Mouse (Mus musculus) urinary bladder, postnatal 14 days (tissue): ENCODE data around the gene Stam.
"Not testable (repeated sequence)": the region's sequence is repeated elsewhere in the genome, so short reads cannot be mapped to it uniquely, and the experiment has no call there.

ENCODE experiments used
- DNase-seq: peaks from one replicate; pipeline ENCODE4 v3.0.0; 2021; ENCODE audit warnings: low spot score

Stam gene

GRCm38 (mm10) chr2:14073362-14074220 is at the start of gene Stam:
Gene Stam (plus strand): TSS chr2:14074098.
- peak; percentile 89 for DNase-seq

GRCm38 (mm10) chr2:14041249-14041648 is 32.6 kb upstream of the Stam start:
- no peak for DNase-seq

DNA sequence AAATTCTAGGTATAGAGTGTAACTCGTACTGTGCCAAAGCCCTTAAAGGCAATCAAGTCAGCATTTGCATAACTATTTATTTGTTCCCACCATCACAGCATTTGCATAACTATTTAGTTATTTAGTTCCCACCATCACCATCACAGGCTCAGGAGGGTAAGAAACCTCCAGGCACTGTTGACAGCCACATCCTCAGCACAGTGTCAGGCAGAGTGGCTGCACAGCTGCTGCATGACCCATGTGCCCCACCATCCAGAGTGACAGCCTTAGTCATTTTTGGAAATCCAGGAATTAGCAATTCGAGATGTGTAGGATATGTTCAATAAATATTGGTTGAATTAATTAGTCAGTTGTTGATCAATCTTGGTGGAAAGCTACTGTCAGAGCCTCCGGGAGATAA is 30.9 kb upstream of the Stam start:
- DNase-seq: no peak

GRCm38 (mm10) chr2:14043577-14044170 is 30.2 kb upstream of the Stam start:
- no peak for DNase-seq

- peak; percentile 60 for DNase-seq
These were observed 25.5 kb upstream of the Stam start for GRCm38 (mm10) chr2:14048381-14048780.

- DNase-seq: no peak
These were observed 25.1 kb upstream of the Stam start for GRCm38 (mm10) chr2:14048808-14049207.

GRCm38 (mm10) chr2:14053618-14054017 is 20.3 kb upstream of the Stam start:
- no peak for DNase-seq

- no peak for DNase-seq
These were observed 19.7 kb upstream of the Stam start for GRCm38 (mm10) chr2:14054163-14054562.

DNA sequence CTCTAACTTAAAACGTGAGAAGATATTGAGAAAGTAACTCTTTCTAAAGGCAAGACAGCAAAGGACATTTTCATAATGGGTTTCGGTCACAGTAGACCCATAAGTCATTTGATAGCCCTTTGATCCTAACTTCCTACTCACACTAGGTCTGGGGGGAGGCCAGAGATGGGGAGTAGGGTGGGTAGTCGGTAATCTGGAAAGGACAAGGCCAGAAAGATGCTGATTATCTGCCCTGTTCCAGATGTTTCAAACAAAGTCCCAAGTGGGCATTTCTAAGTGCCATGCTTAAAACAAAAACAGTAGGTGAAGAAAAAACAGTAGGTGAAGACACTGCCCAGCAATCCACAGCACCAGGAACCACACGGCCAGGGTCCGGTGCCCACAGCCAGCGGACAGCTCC is 19.2 kb upstream of the Stam start:
- no peak for DNase-seq

DNA sequence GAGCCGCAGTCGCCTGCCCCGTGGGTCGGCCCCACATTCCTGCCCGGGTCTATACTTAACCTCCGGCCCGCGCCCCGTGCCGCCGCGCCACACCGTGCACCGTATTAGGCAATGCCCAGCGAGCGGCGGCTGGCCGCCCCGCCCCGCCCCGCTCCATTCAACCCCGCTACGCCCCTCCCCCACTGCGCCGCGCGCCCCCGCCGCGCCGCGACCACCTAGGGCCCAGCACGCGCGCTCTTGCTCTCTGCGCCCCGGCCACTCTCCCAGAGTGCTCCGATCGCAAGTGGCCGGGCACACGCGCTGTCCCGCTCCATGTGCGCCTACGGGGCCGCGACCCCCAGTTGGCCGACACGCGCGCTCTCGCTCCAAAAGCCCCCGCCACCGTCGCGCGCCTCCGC is 18.7 kb upstream of the Stam start:
- DNase-seq: peak; percentile 65

GRCm38 (mm10) chr2:14055566-14056331 is 18.1 kb upstream of the Stam start, which contains the start of gene Hacd1:
Gene Hacd1 (minus strand): TSS chr2:14056135.
- DNase-seq: peak; percentile 66

DNA sequence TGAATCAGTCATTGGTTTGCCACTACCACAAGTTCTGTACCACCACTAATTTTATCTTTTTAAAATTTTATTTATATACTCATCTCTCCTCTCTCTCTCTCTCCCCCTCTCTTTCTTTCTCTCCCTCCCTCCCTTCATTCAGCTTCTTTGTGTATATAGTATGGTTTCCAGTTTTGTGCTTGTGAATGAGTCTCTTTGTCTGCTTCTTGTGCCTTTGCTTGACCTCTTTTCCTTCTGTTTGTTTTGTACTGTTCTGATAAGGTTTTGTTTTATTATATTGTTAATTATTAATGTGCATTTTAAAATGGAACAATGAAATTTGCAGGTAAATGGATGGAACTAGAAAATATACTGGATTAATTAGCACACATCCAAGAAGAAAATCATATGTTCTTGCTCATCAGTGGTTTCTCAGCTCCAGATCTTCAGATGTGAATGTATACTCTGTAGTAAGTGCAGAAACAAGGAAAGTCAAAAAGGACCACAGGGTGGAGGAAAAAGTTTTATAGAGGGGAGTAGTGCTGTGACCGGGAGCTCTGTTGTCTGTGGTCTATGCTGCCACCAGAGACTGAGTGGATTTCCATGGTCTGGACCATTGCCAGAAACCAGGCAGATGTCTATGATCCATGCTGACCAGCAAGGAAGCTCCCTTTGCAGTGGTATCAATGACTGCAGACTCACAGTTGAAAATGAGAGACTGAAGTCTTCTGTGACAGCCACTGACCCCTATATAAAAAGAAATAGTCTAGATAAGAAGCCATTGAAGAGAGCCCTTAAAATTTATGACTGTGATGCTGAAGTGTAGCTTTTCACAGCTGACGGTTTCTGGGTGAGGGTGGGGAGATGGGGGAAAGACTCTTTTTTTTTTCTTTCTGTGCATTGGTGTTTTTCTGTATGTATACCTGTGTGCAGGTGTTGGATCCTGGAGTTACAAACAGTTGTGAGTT is 7.9 kb upstream of the Stam start:
- no peak for DNase-seq

DNA sequence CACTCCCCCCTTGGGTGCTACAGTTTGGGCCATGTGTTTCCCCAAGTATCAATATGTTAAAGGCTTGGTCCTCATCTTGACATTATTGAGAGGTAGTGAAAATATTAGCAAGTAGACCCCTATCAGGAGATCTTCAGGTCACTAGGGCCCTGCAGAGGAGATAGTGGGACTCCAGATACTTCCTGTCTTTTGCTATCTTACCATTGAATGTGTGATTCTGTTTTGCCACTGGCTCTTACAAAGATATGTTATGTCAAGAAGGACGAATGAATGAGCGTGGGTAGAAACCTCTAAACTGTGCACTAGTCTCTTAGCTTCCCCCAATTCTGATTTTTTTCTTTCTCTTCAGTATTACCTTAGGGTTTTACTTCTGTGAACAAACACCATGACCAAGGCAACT is 4.9 kb upstream of the Stam start:
- DNase-seq: no peak

DNA sequence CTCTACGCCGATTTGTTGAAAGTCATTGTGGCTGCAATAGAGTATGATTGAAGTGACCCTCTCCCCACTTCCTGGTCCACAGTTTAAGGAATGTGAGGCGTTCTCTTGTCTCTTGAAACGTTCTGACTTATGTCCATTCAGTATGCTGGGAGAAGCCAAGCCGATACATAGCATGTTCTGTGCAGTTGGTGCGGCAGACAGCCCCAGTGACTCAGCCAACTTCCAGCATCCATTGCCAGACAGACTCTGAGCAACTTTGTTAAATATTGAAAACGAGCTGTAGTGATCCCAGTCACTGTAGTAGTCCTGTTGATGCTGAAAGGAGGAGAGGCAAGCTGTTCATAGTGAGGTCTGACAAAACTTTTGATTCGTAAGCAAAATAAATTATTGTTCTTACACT is 3.4 kb upstream of the Stam start:
- DNase-seq: no peak

DNA sequence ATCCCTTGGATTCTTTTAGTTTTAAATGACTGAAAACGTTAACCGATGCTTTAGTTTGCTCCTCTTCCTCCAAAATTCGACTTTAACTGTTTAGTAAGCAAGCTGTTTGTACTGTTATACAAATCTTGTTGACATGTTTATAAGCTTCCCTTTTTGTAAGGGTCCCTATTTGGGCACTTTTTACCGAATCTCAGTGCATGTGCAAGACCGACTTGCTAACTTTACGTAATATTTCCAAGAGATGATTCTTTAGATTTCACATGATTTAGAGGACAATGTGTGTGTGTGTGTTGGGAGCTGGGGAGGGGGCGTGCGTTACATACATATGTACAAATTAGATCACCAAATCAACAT is 913 bp upstream of the Stam start:
- DNase-seq: no peak

DNA sequence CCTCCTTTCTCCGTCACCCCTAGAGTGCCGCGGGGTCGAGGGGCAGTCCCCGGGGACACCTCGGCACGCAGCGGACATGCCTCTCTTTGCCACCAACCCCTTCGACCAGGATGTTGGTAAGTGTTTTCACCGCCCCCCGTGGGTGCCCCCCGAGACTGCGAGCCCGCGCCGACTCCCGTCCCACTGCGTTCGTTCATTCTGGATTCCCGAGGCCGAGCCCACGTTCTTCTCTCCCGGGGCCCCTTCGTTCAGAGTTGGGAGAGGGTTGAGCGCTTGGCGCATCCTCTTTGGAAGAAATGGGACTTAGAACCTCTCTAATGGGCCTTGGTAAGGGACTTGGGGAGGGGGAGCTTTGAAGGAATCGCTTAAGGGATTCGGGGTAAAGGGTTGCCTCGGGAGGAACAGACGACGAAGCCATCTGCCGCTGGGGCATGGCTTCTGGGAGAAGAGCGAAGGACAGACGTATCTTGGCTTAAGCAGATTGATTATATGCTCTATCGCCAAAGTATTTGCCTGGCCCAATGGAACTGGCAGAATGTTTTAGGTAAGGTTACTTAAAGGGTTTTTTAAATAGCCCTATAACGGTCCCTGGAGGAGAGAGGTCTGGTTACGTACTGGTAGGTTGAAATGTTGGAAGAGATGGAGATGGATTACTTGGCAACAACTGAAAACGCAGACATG is 463 bp downstream of the Stam start:
- DNase-seq: no peak

DNA sequence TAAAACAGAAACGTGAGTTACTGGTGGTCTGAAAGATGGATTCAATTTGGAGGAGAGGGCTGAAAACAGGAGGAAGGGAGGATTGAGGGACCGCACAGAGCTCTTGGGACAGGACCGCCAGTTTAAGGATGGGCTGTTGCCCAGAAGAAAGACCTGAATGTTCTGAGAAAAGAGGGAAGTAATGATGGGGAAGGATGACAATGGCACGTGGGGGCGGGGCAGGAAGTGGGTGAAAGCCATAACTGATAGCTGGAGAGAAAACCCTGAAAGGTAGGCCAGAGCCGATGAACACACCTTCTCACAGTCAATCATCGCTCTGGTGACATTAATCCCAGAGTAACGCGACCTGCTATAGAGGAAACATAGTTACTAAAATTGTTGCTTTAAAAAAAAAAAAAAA is 4.6 kb downstream of the Stam start:
- DNase-seq: not testable (repeated sequence)

DNA sequence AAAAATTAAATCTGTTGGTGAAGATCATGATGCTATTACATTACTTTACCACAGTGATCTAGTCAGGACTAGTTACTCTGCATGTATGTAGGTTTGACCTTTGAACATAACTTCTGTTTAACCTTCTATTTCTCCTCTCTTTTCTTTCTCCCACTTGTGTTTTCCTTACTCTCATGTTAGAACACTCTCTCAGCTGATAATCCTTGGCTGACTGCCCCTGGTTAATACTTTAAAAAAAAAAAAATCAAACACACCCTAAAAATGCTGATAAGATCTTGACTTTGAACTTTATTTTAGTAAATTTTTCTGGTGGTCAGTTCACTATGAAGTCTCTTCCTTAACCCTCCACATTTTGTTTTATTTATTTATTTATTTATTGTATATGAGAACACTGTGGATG is 26.6 kb downstream of the Stam start:
- DNase-seq: no peak

- no peak for DNase-seq
These were observed 28.7 kb downstream of the Stam start for GRCm38 (mm10) chr2:14102603-14103002.

- DNase-seq: no peak
These were observed 30.0 kb downstream of the Stam start for GRCm38 (mm10) chr2:14103924-14104323.

GRCm38 (mm10) chr2:14107673-14108072 is 33.8 kb downstream of the Stam start:
- DNase-seq: no peak
